Mouse (Mus musculus) CH12.LX (cell line): ENCODE results near the gene Klc1. TPM values are rescaled to one million over a fixed set of nuclear protein-coding genes. Genes with fewer than 3 reads are reported as not detected.
A peak's percentile ranks its signal among the peaks of the same experiment; 100 is the strongest.

Experiments
- DNase-seq: peaks from one replicate; pipeline ENCODE4 v3.0.0-alpha.2; 2013; ENCODE audit errors: extremely low read depth
- H3K27ac ChIP-seq: 2 replicates; pipeline ENCODE4 v1.5.1; 2012; ENCODE audit warnings: low read depth, mild to moderate bottlenecking, control low read depth, moderate library complexity; ENCODE audit not compliant: insufficient read depth
- H3K27me3 ChIP-seq: replicated peaks from 2 replicates; pipeline ENCODE3; 2012; ENCODE audit warnings: inconsistent platforms
- H3K36me3 ChIP-seq, 2 experiments: replicated peaks in 1 of 2; 2 replicates each; pipeline versions ENCODE3 to v1.6.1; 2012; ENCODE audit warnings: inconsistent platforms in 1 of 2, low read length in 1 of 2, mild to moderate bottlenecking in 1 of 2, mixed read lengths in 1 of 2, moderate library complexity in 1 of 2; ENCODE audit not compliant: control insufficient read depth in 1 of 2, insufficient read depth in 1 of 2
- H3K4me1 ChIP-seq, 2 experiments: 2 replicates each; pipeline ENCODE4 v1.6.1; 2012; ENCODE audit warnings: inconsistent platforms in 1 of 2, moderate library complexity in 1 of 2; ENCODE audit not compliant: insufficient read depth in 2 of 2, control insufficient read depth in 1 of 2
- H3K4me2 ChIP-seq: 2 replicates; pipeline ENCODE4 v1.6.1; 2012; ENCODE audit warnings: low read depth, mild to moderate bottlenecking, control low read depth; ENCODE audit not compliant: poor library complexity, insufficient read depth, severe bottlenecking
- H3K4me3 ChIP-seq, 3 experiments: fragments of 150-350 bp in 1 of 3; sonication (generic) in 1 of 3; replicated peaks in 1 of 3; 2 replicates each; pipeline versions ENCODE3 to v1.5.1; 2011 to 2012; ENCODE audit warnings: low read depth in 2 of 3, low read length in 2 of 3, mild to moderate bottlenecking in 2 of 3, moderate library complexity in 2 of 3, control low read depth in 1 of 3, improper control_type of control experiment in 1 of 3, inconsistent platforms in 1 of 3, mixed read lengths in 1 of 3; ENCODE audit not compliant: poor library complexity in 1 of 3
- H3K79me2 ChIP-seq: replicated peaks from 2 replicates; pipeline ENCODE4 v1.6.1; 2012; ENCODE audit warnings: mild to moderate bottlenecking, moderate library complexity; ENCODE audit not compliant: control insufficient read depth, poor library complexity, insufficient read depth, severe bottlenecking; ENCODE audit errors: extremely low read depth
- H3K9ac ChIP-seq: 2 replicates; pipeline ENCODE4 v1.6.1; 2012; ENCODE audit warnings: low read depth, mild to moderate bottlenecking, control low read depth, moderate library complexity; ENCODE audit not compliant: insufficient read depth
- H3K9me3 ChIP-seq: replicated peaks from 2 replicates; pipeline ENCODE3; 2012; ENCODE audit warnings: low read length, inconsistent platforms, mixed read lengths
- BHLHE40 ChIP-seq: IDR thresholded peaks from 2 replicates; pipeline ENCODE4 v1.6.1; 2011; ENCODE audit warnings: mild to moderate bottlenecking, low read depth, low read length, improper control_type of control experiment
- CHD1 ChIP-seq: IDR thresholded peaks from 2 replicates; pipeline ENCODE4 v1.6.1; 2012; ENCODE audit warnings: low read depth, low read length, improper control_type of control experiment, inconsistent platforms
- CHD2 ChIP-seq: IDR thresholded peaks from 2 replicates; pipeline ENCODE4 v1.6.1; 2011; ENCODE audit warnings: low read length, improper control_type of control experiment
- CTCF ChIP-seq, 2 experiments: IDR thresholded peaks in 1 of 2; conservative IDR thresholded peaks in 1 of 2; 2 replicates each; pipeline ENCODE4 v1.5.1; 2011 to 2012; ENCODE audit warnings: low read depth in 2 of 2, low read length in 2 of 2, improper control_type of control experiment in 1 of 2, inconsistent platforms in 1 of 2, mild to moderate bottlenecking in 1 of 2, moderate library complexity in 1 of 2
- E2F4 ChIP-seq: IDR thresholded peaks from 2 replicates; pipeline ENCODE4 v1.6.1; 2011; ENCODE audit warnings: low read depth, low read length, improper control_type of control experiment; ENCODE audit not compliant: insufficient replicate concordance
- ELF1 ChIP-seq: IDR thresholded peaks from 2 replicates; pipeline ENCODE4 v1.6.1; 2014; ENCODE audit warnings: low read depth, mild to moderate bottlenecking, inconsistent platforms, low read length, improper control_type of control experiment
- EP300 ChIP-seq: IDR thresholded peaks from 2 replicates; pipeline ENCODE4 v1.6.1; 2011; ENCODE audit warnings: low read length, improper control_type of control experiment
- ETS1 ChIP-seq: conservative IDR thresholded peaks from 2 replicates; pipeline ENCODE4 v1.6.1; 2012; ENCODE audit warnings: low read depth, mild to moderate bottlenecking, inconsistent platforms, low read length, improper control_type of control experiment, moderate library complexity
- GABPA ChIP-seq: IDR thresholded peaks from 2 replicates; pipeline ENCODE4 v1.6.1; 2012; ENCODE audit warnings: low read depth, low read length, improper control_type of control experiment, inconsistent platforms; ENCODE audit not compliant: insufficient replicate concordance
- HCFC1 ChIP-seq: IDR thresholded peaks from 2 replicates; pipeline ENCODE4 v1.6.1; 2012; ENCODE audit warnings: low read depth, mild to moderate bottlenecking, inconsistent platforms, low read length, improper control_type of control experiment
- IRF4 ChIP-seq: IDR thresholded peaks from 2 replicates; pipeline ENCODE4 v1.6.1; 2014; ENCODE audit warnings: low read depth, mild to moderate bottlenecking, inconsistent platforms, low read length, improper control_type of control experiment
- JUN ChIP-seq: IDR thresholded peaks from 2 replicates; pipeline ENCODE4 v1.6.1; 2011; ENCODE audit warnings: low read depth, mild to moderate bottlenecking, low read length, improper control_type of control experiment, moderate library complexity; ENCODE audit not compliant: insufficient read depth
- JUND ChIP-seq: conservative IDR thresholded peaks from 2 replicates; pipeline ENCODE4 v1.6.1; 2011; ENCODE audit warnings: low read depth, low read length, improper control_type of control experiment
- KAT2A ChIP-seq: IDR thresholded peaks from 2 replicates; pipeline ENCODE4 v1.6.1; 2012; ENCODE audit warnings: low read length, improper control_type of control experiment, inconsistent platforms; ENCODE audit not compliant: insufficient replicate concordance
- MAFK ChIP-seq: IDR thresholded peaks from 2 replicates; pipeline ENCODE4 v1.6.1; 2011; ENCODE audit warnings: low read length, improper control_type of control experiment; ENCODE audit not compliant: insufficient replicate concordance
- MAX ChIP-seq: IDR thresholded peaks from 2 replicates; pipeline ENCODE4 v1.6.1; 2011; ENCODE audit warnings: low read length, improper control_type of control experiment
- MAZ ChIP-seq: IDR thresholded peaks from 2 replicates; pipeline ENCODE4 v1.6.1; 2012; ENCODE audit warnings: low read depth, mild to moderate bottlenecking, inconsistent platforms, low read length, improper control_type of control experiment, moderate library complexity
- MEF2A ChIP-seq: IDR thresholded peaks from 2 replicates; pipeline ENCODE4 v1.6.1; 2014; ENCODE audit warnings: low read depth, mild to moderate bottlenecking, inconsistent platforms, low read length, improper control_type of control experiment, borderline replicate concordance
- MXI1 ChIP-seq: IDR thresholded peaks from 2 replicates; pipeline ENCODE4 v1.6.1; 2011; ENCODE audit warnings: mild to moderate bottlenecking, low read depth, low read length, improper control_type of control experiment
- MYC ChIP-seq: IDR thresholded peaks from 2 replicates; pipeline ENCODE4 v1.6.1; 2011; ENCODE audit warnings: low read depth, mild to moderate bottlenecking, improper control_type of control experiment, low read length
- NELFE ChIP-seq: IDR thresholded peaks from 2 replicates; pipeline ENCODE4 v1.6.1; 2011; ENCODE audit warnings: low read depth, low read length, improper control_type of control experiment
- NRF1 ChIP-seq: IDR thresholded peaks from 2 replicates; pipeline ENCODE4 v1.6.1; 2014; ENCODE audit warnings: low read depth, mild to moderate bottlenecking, inconsistent platforms, low read length, improper control_type of control experiment, moderate library complexity
- PAX5 ChIP-seq: IDR thresholded peaks from 2 replicates; pipeline ENCODE4 v1.6.1; 2012; ENCODE audit warnings: low read length, inconsistent platforms, mixed read lengths
- POLR2A ChIP-seq: IDR thresholded peaks from 2 replicates; pipeline ENCODE4 v1.6.1; 2011; ENCODE audit warnings: low read depth, mild to moderate bottlenecking, improper control_type of control experiment, low read length
- POLR2AphosphoS2 ChIP-seq: IDR thresholded peaks from 2 replicates; pipeline ENCODE4 v1.6.1; 2011; ENCODE audit warnings: low read depth, low read length, improper control_type of control experiment
- RAD21 ChIP-seq: IDR thresholded peaks from 2 replicates; pipeline ENCODE4 v1.6.1; 2011; ENCODE audit warnings: low read depth, mild to moderate bottlenecking, low read length, improper control_type of control experiment, moderate library complexity
- RCOR1 ChIP-seq: conservative IDR thresholded peaks from 2 replicates; pipeline ENCODE4 v1.6.1; 2012; ENCODE audit warnings: low read depth, mild to moderate bottlenecking, inconsistent platforms, low read length, improper control_type of control experiment
- SIN3A ChIP-seq: IDR thresholded peaks from 2 replicates; pipeline ENCODE4 v1.6.1; 2012; ENCODE audit warnings: low read length, improper control_type of control experiment, inconsistent platforms
- SMC3 ChIP-seq: IDR thresholded peaks from 2 replicates; pipeline ENCODE4 v1.6.1; 2011; ENCODE audit warnings: low read depth, low read length, improper control_type of control experiment
- TBP ChIP-seq: conservative IDR thresholded peaks from 2 replicates; pipeline ENCODE4 v1.6.1; 2011; ENCODE audit warnings: low read depth, low read length, improper control_type of control experiment
- TCF12 ChIP-seq: IDR thresholded peaks from 2 replicates; pipeline ENCODE4 v1.6.1; 2014; ENCODE audit warnings: low read depth, mild to moderate bottlenecking, inconsistent platforms, low read length, improper control_type of control experiment
- UBTF ChIP-seq: IDR thresholded peaks from 2 replicates; pipeline ENCODE4 v1.6.1; 2012; ENCODE audit warnings: low read depth, mild to moderate bottlenecking, inconsistent platforms, low read length, improper control_type of control experiment, moderate library complexity
- USF1 ChIP-seq: IDR thresholded peaks from 2 replicates; pipeline ENCODE4 v1.6.1; 2014; ENCODE audit warnings: low read depth, mild to moderate bottlenecking, inconsistent platforms, low read length, improper control_type of control experiment
- USF2 ChIP-seq: conservative IDR thresholded peaks from 2 replicates; pipeline ENCODE4 v1.6.1; 2011; ENCODE audit warnings: low read depth, low read length, improper control_type of control experiment
- ZC3H11A ChIP-seq: IDR thresholded peaks from 2 replicates; pipeline ENCODE4 v1.6.1; 2012; ENCODE audit warnings: low read depth, mild to moderate bottlenecking, inconsistent platforms, low read length, improper control_type of control experiment
- ZKSCAN1 ChIP-seq: IDR thresholded peaks from 2 replicates; pipeline ENCODE4 v1.6.1; 2012; ENCODE audit warnings: low read depth, inconsistent platforms, low read length, improper control_type of control experiment, borderline replicate concordance
- ZMIZ1 ChIP-seq: IDR thresholded peaks from 2 replicates; pipeline ENCODE4 v1.6.1; 2012; ENCODE audit warnings: low read depth, mild to moderate bottlenecking, inconsistent platforms, low read length, improper control_type of control experiment
- ZNF384 ChIP-seq: IDR thresholded peaks from 2 replicates; pipeline ENCODE4 v1.6.1; 2012; ENCODE audit warnings: low read depth, low read length, improper control_type of control experiment, inconsistent platforms
- dilution Hi-C: fragments of 300-500 bp; cut with MboI; formaldehyde crosslinking; loops from 2 replicates; pipeline ENCODE4 v1.14.3; 2020; ENCODE audit warnings: low sequenced_read_pairs; ENCODE audit not compliant: extremely low pct_unique_long_range_greater_than_20kb, extremely low pct_ligation_motif_present
- in situ Hi-C: fragments of 300-500 bp; cut with MboI; formaldehyde crosslinking; loops from 3 replicates; pipeline ENCODE4 v1.14.3; 2019; ENCODE audit warnings: low sequenced_read_pairs, low pct_ligation_motif_present, low pct_unique_long_range_greater_than_20kb, mixed read lengths
- polyA plus RNA-seq: library from polyadenylated mRNA; unstranded; fragments of >175 nt; gene quantifications from 2 replicates; pipeline ENCODE4 v1.2.1, GENCODE M21; 2012; ENCODE audit warnings: low read depth; ENCODE audit not compliant: insufficient read length
- total RNA-seq, 2 experiments: library from RNA; depleted of rRNA; stranded (reverse); fragments of 300-350 nt in 1 of 2; fragments of >200 nt in 1 of 2; gene quantifications; 2 replicates each; pipeline ENCODE4 v1.2.3; 2012 to 2014

Klc1 gene
- total and polyA plus RNA-seq, 3 experiments: 45.6 to 77.0 (median 55.1) TPM

GRCm38 (mm10) chr12:111741338-111741737 is 17.3 kb upstream of the Klc1 start:
- no peak for TF ChIP-seq USF2
- peak; percentile 65 for TF ChIP-seq ETS1
- TF ChIP-seq USF1: no peak
- no peak for TF ChIP-seq RCOR1
- no peak for TF ChIP-seq JUN
- 0 out of 2 replicates have a peak, but pooled peaks have one; percentile 24 for TF ChIP-seq MAFK
- no peak for TF ChIP-seq CHD2
- TF ChIP-seq NRF1: 0 out of 2 replicates have a peak, but pooled peaks have one; percentile 25
- TF ChIP-seq PAX5: no peak
- no peak for TF ChIP-seq ZC3H11A
- TF ChIP-seq CTCF (conservative IDR thresholded peaks at IDR 0.05 in 1 of 2, IDR thresholded peaks at IDR 0.05 in 1 of 2; ENCODE audit: low read depth in 2 of 2, low read length in 2 of 2): no peak
- TF ChIP-seq ZNF384: no peak
- no peak for TF ChIP-seq MYC
- TF ChIP-seq RAD21: no peak
- no peak for TF ChIP-seq GABPA
- no peak for TF ChIP-seq CHD1
- TF ChIP-seq SMC3: no peak
- no peak for TF ChIP-seq KAT2A
- TF ChIP-seq POLR2A: no peak
- TF ChIP-seq TBP: no peak
- no peak for TF ChIP-seq NELFE
- TF ChIP-seq UBTF: no peak
- TF ChIP-seq EP300: peak; percentile 66
- no peak for TF ChIP-seq POLR2AphosphoS2
- TF ChIP-seq BHLHE40: peak; percentile 22; the same call in 1 of the 2 replicates
- peak; percentile 39; the same call in 1 of the 2 replicates for TF ChIP-seq IRF4
- TF ChIP-seq ELF1: 0 out of 2 replicates have a peak, but pooled peaks have one; percentile 38
- no peak for TF ChIP-seq ZMIZ1
- TF ChIP-seq E2F4: no peak
- no peak for TF ChIP-seq MXI1
- TF ChIP-seq TCF12: peak; percentile 81
- no peak for TF ChIP-seq MAX
- no peak for TF ChIP-seq SIN3A
- no peak for TF ChIP-seq JUND
- TF ChIP-seq HCFC1: no peak
- TF ChIP-seq MEF2A: peak; percentile 50; the same call in 1 of the 2 replicates
- no peak for TF ChIP-seq ZKSCAN1
- TF ChIP-seq MAZ: no peak
- H3K4me1 ChIP-seq: peaks cover 37 to 60% of the 10 kb centered on the region in 2 experiments
- H3K9ac ChIP-seq: no peak overlapping the region
- no peaks in the 10 kb centered on the region for H3K36me3 ChIP-seq
- H3K27me3 ChIP-seq: no peaks in the 10 kb centered on the region
- H3K27ac ChIP-seq: no peak overlapping the region
- dilution Hi-C loops: no loop called here
- H3K9me3 ChIP-seq: no peaks in the 10 kb centered on the region
- no peak for DNase-seq
- no peak overlapping the region for H3K4me2 ChIP-seq
- no peaks in the 10 kb centered on the region for H3K79me2 ChIP-seq
- no peak overlapping the region for H3K4me3 ChIP-seq
- in situ Hi-C loops: loop anchor here (5.0 to 10.0 kb wide), 2 partner anchors 113 to 211 kb away; no protein-coding TSS in a partner anchor
